Mouse (Mus musculus) retina, postnatal 1 day (tissue): ENCODE data around the gene Ubash3a.

Source experiments
- DNase-seq: peaks from one replicate; pipeline ENCODE4 v3.0.0-alpha.2; 2012

Gene Ubash3a

GRCm38 (mm10) chr17:31281830-31282686 is 74.4 kb downstream of the Ubash3a start:
- peak; percentile 15 for DNase-seq

- no peak for DNase-seq
Measured at GRCm38 (mm10) chr17:31282687-31283053, 75.0 kb downstream of the Ubash3a start.

GRCm38 (mm10) chr17:31285867-31286266 is 78.2 kb downstream of the Ubash3a start:
- DNase-seq: no peak

GRCm38 (mm10) chr17:31286492-31286891 is 78.8 kb downstream of the Ubash3a start, which contains the start of gene Slc37a1:
Gene Slc37a1 (plus strand): TSS chr17:31286792.
- DNase-seq: no peak

GRCm38 (mm10) chr17:31287216-31287615 is 79.5 kb downstream of the Ubash3a start:
- DNase-seq: no peak

- no peak for DNase-seq
Measured at GRCm38 (mm10) chr17:31288999-31289726, 81.5 kb downstream of the Ubash3a start.

- DNase-seq: no peak
Measured at GRCm38 (mm10) chr17:31290311-31290710, 82.6 kb downstream of the Ubash3a start.

- DNase-seq: no peak
Measured at GRCm38 (mm10) chr17:31290859-31291258, 83.2 kb downstream of the Ubash3a start.

- no peak for DNase-seq
Measured at GRCm38 (mm10) chr17:31294363-31295214, 86.9 kb downstream of the Ubash3a start.

GRCm38 (mm10) chr17:31295215-31295891 is 87.7 kb downstream of the Ubash3a start:
- DNase-seq: peak; percentile 73

- DNase-seq: peak; percentile 86
Measured at GRCm38 (mm10) chr17:31295892-31296781, 88.5 kb downstream of the Ubash3a start.
